Mouse (Mus musculus) bone marrow, adult 2 months (tissue): ENCODE measurements around the gene C530008M17Rik.

Experiments used
- CTCF ChIP-seq: fragments of 200-500 bp; IDR thresholded peaks from 2 replicates; pipeline ENCODE4 v1.5.1; 2011; ENCODE audit warnings: low read length, control low read depth; ENCODE audit not compliant: control insufficient read depth, insufficient read depth
- POLR2A ChIP-seq: fragments of 200-500 bp; IDR thresholded peaks from 2 replicates; pipeline ENCODE4 v1.6.1; 2011; ENCODE audit warnings: low read depth, mild to moderate bottlenecking, control low read depth, low read length, borderline replicate concordance; ENCODE audit not compliant: control insufficient read depth

- TF ChIP-seq CTCF (no peak), POLR2A (no peak)
Measured at GRCm38 (mm10) chr5:76789881-76790280, 133.6 kb downstream of the C530008M17Rik start.
